Mouse (Mus musculus): Measurements from ENCODE around the gene Gnb3. TPM values are rescaled to one million over a fixed set of nuclear protein-coding genes. Genes with fewer than 3 reads are reported as not detected.
"Not testable (repeated sequence)": the region's sequence is repeated elsewhere in the genome, so short reads cannot be mapped to it uniquely, and the experiment has no call there.

Gene Gnb3
- total RNA-seq, 2 experiments from 2014 or later: 0.32 to 0.46 TPM

DNA sequence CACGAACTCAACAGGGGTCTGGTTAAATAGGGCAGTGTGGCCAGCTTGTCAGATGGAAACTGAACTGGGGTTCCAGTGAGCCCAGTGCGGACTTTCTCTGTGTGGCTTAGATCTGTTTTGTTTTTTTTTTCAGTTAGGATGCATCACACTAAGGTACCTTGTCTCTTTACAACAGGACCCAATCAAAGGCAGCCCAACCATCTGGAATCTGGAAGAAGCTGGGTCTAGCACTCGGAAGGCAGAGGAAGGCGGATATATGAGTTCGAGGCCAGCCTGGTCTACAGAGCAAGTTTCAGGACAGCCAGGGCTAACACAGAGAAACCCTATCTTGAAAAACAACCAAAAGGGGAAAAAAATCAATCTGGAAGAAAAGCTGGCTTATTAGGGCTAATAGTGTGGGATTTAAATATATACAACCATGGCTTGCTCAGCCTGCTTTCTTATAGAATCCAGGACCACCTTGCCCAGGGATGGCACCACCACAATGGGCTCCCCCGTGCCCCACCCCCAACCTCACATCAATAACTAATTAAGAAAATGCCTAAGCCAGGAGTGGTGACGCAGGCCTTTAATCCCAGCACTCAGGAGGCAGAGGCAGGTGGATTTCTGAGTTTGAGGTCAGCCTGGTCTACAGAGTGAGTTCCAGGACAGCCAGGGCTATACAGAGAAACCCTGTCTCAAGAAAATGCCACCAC, 33.5 kb downstream of the Gnb3 start:
- no peak for DNase-seq
- intact Hi-C loops (cut with DNase I): loop anchor here (5.0 kb wide), 1 partner anchor 49 kb away; the partner anchor contains the start of genes Atn1 and Gm45234

GRCm38 (mm10) chr6:124805341-124806321, 34.4 kb downstream of the Gnb3 start:
- intact Hi-C loops (cut with DNase I): loop anchor here (5.0 kb wide), 1 partner anchor 48 kb away; the partner anchor contains the start of genes Atn1 and Gm45234
- peak; percentile 92 for DNase-seq

DNA sequence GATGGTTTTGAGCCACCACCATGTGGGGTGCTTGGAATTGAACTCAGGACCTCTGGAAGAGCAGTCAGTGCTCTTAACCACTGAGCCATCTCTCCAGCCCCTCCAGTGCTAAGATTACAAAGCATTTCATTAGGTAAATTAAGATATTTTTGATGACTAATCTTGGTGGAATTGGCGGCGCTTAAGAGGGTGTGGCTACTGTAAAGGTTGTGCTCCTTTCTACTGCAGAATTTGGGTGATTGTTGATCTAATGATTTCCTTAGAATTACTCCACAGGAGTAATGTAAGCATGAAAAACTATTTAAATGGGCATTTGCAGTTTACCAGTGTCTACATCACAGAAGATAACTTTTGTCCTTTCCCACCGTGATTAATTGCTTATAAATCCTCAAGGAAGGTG, 35.7 kb downstream of the Gnb3 start:
- intact Hi-C loops (cut with DNase I): no loop called here
- no peak for DNase-seq

GRCm38 (mm10) chr6:124803691-124804090, 36.4 kb downstream of the Gnb3 start:
- intact Hi-C loops (cut with DNase I); DNase-seq: not testable (repeated sequence)

DNA sequence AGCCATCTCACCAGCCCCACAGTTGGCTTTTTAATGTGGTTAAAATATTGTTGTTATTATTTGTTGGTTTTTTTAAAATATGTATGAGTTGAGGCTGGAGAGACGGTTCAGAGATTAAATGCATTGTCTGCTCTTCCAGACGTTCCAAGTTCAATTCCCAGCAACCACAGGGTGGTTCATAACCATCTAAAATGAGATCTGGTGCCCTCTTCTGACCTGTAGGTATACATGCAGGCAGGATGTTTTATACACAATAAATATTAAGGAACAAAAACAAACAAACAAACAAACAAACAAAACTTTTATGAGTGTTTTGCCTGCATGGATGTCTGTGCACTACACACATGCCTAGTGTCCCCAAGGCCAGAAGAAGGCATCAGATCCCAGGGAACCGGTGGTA, 37.0 kb downstream of the Gnb3 start:
- intact Hi-C loops (cut with DNase I): no loop called here
- DNase-seq: no peak

DNA sequence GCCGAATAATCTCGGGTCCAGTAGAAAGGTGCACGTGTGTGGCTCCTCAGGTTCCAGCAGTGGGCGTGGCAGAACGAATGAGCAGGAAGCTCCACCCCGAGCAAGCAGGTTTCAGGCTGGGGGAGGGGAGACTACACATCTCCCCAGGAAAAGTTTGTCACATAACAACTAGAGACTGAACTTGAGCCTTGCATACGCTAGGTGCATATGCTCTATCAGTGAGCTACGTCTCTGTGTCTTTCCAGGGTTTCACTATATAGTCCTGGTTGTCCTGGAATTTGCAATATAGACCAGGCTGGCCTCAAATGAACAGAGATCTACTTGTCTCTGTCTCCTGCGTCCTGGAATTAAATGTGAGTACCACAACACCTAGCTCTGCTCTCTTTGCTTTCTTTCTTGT, 37.7 kb downstream of the Gnb3 start:
- DNase-seq; intact Hi-C loops (cut with DNase I): not testable (repeated sequence)

GRCm38 (mm10) chr6:124796200-124796599, 43.9 kb downstream of the Gnb3 start:
- no peak for DNase-seq
- intact Hi-C loops (cut with DNase I): no loop called here

DNA sequence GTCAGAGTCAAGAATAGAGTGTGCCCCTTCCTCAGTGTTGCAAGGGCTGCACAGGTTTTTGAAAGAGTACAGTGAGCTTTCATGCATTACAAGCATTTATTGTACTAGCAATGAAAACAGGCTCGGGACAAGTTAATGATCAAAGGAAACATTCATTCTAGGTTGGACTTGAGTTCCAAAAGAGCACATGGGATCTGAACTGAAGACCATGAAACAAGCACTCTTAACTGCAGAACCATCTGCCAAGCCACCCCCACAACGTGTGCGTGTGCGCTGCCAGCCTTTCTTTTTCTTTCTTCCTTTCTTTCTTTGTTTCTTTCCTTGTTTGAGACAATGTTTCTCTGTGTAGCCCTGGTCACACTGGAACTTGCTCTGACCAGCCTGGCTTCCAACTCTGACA, 44.3 kb downstream of the Gnb3 start:
- intact Hi-C loops (cut with DNase I): no loop called here
- no peak for DNase-seq

GRCm38 (mm10) chr6:124791911-124792310, 48.2 kb downstream of the Gnb3 start:
- intact Hi-C loops (cut with DNase I): no loop called here
- DNase-seq: no peak

DNA sequence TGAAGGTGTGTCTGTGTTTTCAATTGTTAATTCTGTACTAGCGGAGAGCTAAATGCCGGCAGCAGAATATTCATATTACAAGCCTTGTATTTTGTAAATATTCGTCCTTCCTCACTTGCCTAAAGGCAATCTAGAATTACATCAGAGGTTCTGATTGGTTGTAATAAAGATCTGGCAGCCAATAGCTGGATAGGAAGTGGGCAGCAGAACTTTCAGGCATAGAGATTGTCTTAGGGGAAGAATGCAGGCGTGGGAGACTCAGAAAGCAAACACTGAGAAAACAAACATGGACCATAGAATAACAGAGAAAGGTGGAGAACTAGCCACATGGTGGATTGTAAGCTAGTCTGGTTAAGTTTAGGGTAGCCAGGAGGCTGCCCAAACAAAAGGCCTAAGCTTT, 50.0 kb downstream of the Gnb3 start:
- DNase-seq: no peak
- intact Hi-C loops (cut with DNase I): no loop called here

- DNase-seq: peak; percentile 24
- intact Hi-C loops (cut with DNase I): no loop called here
Measured at GRCm38 (mm10) chr6:124789519-124789918, 50.6 kb downstream of the Gnb3 start.

- no peak for DNase-seq
- intact Hi-C loops (cut with DNase I): no loop called here
Measured at GRCm38 (mm10) chr6:124787722-124788121, 52.4 kb downstream of the Gnb3 start.

DNA sequence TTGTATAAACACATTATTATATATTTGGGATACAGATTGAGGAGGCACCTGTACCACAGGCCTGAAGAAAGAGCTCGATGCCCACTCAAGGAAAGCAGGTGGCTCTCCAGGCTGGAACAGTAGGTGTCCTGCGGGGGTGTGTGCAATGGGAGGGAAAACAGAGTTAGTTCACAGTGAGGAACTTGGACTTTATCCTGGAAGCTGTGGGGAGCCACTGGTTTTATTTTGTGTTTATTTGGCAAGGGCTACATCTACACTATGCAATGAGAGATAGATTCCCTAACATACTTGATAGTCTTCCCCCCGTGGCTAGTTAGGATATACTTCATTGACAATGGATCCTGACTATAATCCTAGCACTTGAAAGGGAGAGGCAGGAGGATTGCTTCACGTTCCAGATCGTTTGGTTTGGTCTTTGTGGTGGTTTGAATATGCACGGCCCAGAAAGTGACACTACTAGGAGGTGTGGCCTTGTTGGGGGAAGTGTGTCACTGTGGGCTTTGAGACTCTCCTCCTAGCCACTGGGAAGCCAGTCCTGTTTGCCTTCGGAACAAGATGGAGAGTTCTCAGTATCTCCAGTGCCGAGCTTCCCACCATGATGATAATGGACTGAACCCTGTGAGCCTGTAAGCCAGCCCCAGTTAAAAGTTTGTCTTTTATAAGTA, 53.2 kb downstream of the Gnb3 start:
- intact Hi-C loops (cut with DNase I): no loop called here
- DNase-seq: no peak

Other genes starting within 250 kb of the Gnb3 start
- gene C1s2, start 204.2 kb downstream of the Gnb3 start, total RNA-seq (2021): 1 to 10 TPM in 1 of 2 experiments, under 1 TPM in 1; 0.28 to 1.0 TPM
- 10 to 100 TPM; 36.9 to 39.8 TPM for gene Lpcat3, start 177.2 kb downstream of the Gnb3 start, total RNA-seq (2021)
- gene Emg1, start 128.1 kb downstream of the Gnb3 start, total RNA-seq (2021): 10 to 100 TPM; 56.7 to 56.9 TPM
- gene Phb2, start 127.9 kb downstream of the Gnb3 start, total RNA-seq (2021): 100 to 1,000 TPM; 169 to 170 TPM
- 1 to 10 TPM; 3.3 to 9.2 TPM for gene Ptpn6, start 101.6 kb downstream of the Gnb3 start, total RNA-seq (2021)
- 100 to 1,000 TPM; 334 to 350 TPM for gene Grcc10, start 98.9 kb downstream of the Gnb3 start, total RNA-seq (2021)
- not detected for gene Gm45234, start 84.3 kb downstream of the Gnb3 start, total RNA-seq (2021)
- gene Atn1, start 83.8 kb downstream of the Gnb3 start, total RNA-seq (2021): 100 to 1,000 TPM; 174 to 180 TPM
- gene Eno2, start 70.6 kb downstream of the Gnb3 start, total RNA-seq (2021): 100 to 1,000 TPM; 190 to 217 TPM
- gene Lrrc23, start 60.5 kb downstream of the Gnb3 start, total RNA-seq (2021): 1 to 10 TPM; 2.1 to 4.3 TPM
- gene Spsb2, start 31.6 kb downstream of the Gnb3 start, total RNA-seq (2021): 1 to 10 TPM; 4.1 TPM
- gene Tpi1, start 26.0 kb downstream of the Gnb3 start, total RNA-seq (2021): 100 to 1,000 TPM; 275 to 296 TPM
- gene Usp5, start 10.8 kb downstream of the Gnb3 start, total RNA-seq (2021): 100 to 1,000 TPM; 192 to 202 TPM
- gene Cdca3, start 10.7 kb downstream of the Gnb3 start, total RNA-seq (2021): 10 to 100 TPM in 1 of 2 experiments, 1 to 10 TPM in 1; 6.9 to 10.8 TPM
- gene P3h3, start 17.5 kb upstream of the Gnb3 start, total RNA-seq (2021): 10 to 100 TPM; 55.9 to 56.1 TPM
- gene Gpr162, start 23.7 kb upstream of the Gnb3 start, total RNA-seq (2021): 100 to 1,000 TPM; 145 to 164 TPM
- 1 to 10 TPM in 1 of 2 experiments, under 1 TPM in 1; 0.52 to 1.2 TPM for gene Cd4, start 47.9 kb upstream of the Gnb3 start, total RNA-seq (2021)
- gene Lag3, start 71.4 kb upstream of the Gnb3 start, total RNA-seq (2021): 1 to 10 TPM; 1.7 to 2.3 TPM
- gene Ptms, start 79.8 kb upstream of the Gnb3 start, total RNA-seq (2021): 1,000 to 10,000 TPM; 1,603 to 1,633 TPM
- 100 to 1,000 TPM; 467 to 469 TPM for gene Mlf2, start 91.1 kb upstream of the Gnb3 start, total RNA-seq (2021)
- gene Cops7a, start 125.3 kb upstream of the Gnb3 start, total RNA-seq (2021): 10 to 100 TPM; 67.8 to 72.6 TPM
- 10 to 100 TPM; 89.1 to 97.3 TPM for gene Pianp, start 156.4 kb upstream of the Gnb3 start, total RNA-seq (2021)
- gene Zfp384, start 168.9 kb upstream of the Gnb3 start, total RNA-seq (2021): 10 to 100 TPM; 51.8 to 56.1 TPM
- gene Ing4, start 199.5 kb upstream of the Gnb3 start, total RNA-seq (2021): 10 to 100 TPM; 67.4 to 72.0 TPM
- gene Acrbp, start 209.4 kb upstream of the Gnb3 start, total RNA-seq (2021): 10 to 100 TPM; 11.7 to 13.0 TPM
- 1 to 10 TPM; 1.3 TPM for gene Lpar5, start 227.6 kb upstream of the Gnb3 start, total RNA-seq (2021)

Data from left cerebral cortex, postnatal 4 days (tissue).